ENCODE assay signal across 8 mouse cellular contexts in the genomic region with DNA sequence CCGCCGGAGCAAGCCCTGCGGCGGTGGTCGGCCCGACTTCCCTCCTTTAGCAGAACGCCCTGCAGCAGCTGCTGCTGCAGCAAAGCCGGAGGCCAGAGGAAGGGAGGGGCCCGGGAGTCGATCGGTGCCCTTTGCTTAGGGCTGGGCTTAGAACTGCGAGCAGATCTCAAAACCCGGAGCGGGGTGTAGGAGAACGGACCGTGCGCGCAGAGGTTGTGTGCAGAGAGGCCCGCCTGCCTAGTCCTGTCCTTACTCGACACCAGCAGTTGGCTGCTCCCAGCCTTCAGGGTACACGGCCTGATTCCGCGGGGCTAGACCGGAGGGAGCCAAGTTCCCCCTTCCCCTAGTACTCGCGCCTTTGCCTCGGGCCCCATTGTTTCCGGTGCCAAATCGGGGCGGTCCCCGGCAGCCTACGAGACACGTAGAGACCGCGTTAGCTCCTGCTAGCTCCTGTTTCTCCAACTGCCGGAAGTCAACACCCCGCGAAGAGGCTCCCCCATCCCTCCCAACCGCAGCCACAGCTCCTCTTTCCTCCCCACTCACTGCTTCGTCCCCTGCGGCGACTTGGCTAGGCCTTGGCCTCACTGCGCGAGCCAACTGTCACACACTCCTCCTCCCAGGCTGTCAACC. TPM values are rescaled to one million over a fixed set of nuclear protein-coding genes. Genes with fewer than 3 reads are reported as not detected.
DNase-seq lines count a peak whose midpoint lies in the region; ATAC-seq lines count a peak whose summit lies in the region.

Gene Lnpep, minus strand, starts transcription at position 94 of the 630 bp plus-strand sequence.

- H3K27ac ChIP-seq in hindbrain, embryonic 15.5 days (replicated peaks), result peak within 1 kb of the TSS; percentile 100

- peaks cover 22% of the 10 kb centered on the region for H3K4me1 ChIP-seq in hindbrain, embryonic 15.5 days (replicated peaks)

- DNase-seq in T-cell, adult 2 months (ENCODE audit: low spot score), result peak; percentile 96
- peak; percentile 96 to 97 for DNase-seq in cerebellum, postnatal 36 days
- DNase-seq in frontal cortex, postnatal 36 days (ENCODE audit: low spot score in 2 of 2), result peak; percentile 95
- DNase-seq in left cerebral cortex, adult 11 months (ENCODE audit: low spot score), result peak; percentile 91
- DNase-seq in lung, postnatal 4 days, result peak; percentile 94 to 96
- DNase-seq in retina, postnatal 7 days (ENCODE audit: low read depth, low spot score), result peak; percentile 82
- peak; percentile 62 for DNase-seq in urinary bladder, postnatal 10 days (ENCODE audit: low spot score)

- under 1% methylated on average over 43 of the region's 44 CpGs for WGBS in hindbrain, embryonic 15.5 days

- peak within 1 kb of the TSS; percentile 95 for H3K4me3 ChIP-seq in hindbrain, embryonic 15.5 days

- H3K9me3 ChIP-seq in hindbrain, embryonic 15.5 days, result no peaks in the 10 kb centered on the region

- ATAC-seq in hindbrain, embryonic 15.5 days (ENCODE audit: low FRiP score, low read depth), result peak; percentile 95

- H3K9ac ChIP-seq in hindbrain, embryonic 15.5 days, result peak within 1 kb of the TSS; percentile 100

- peak within 1 kb of the TSS; percentile 79 for H3K4me2 ChIP-seq in hindbrain, embryonic 15.5 days

- H3K27me3 ChIP-seq in hindbrain, embryonic 15.5 days, result no peaks in the 10 kb centered on the region

- no peaks in the 10 kb centered on the region for H3K36me3 ChIP-seq in hindbrain, embryonic 15.5 days

RNA-seq across cellular contexts. Expression of gene Lnpep, which starts in this region (rescaled TPM):
- polyA plus RNA-seq in hindbrain, embryonic 15.5 days (2015; fragmentation: Nextera tagmentation; extraction: Ambion mirVana), result 7.4 and 8.0 TPM in 2 replicates

Comparison
In these comparisons a context has a peak if more than half of its experiments do, and no peak if none do; other contexts are left out.
1. Peak in every context shown above with its lines: DNase-seq, ATAC-seq, H3K4me3 ChIP-seq and H3K27ac ChIP-seq.